Mouse (Mus musculus): ENCODE measurements around the gene Jag1. TPM values are rescaled to one million over a fixed set of nuclear protein-coding genes. Genes with fewer than 3 reads are reported as not detected.

The Jag1 gene
- total and polyA plus RNA-seq, 3 experiments, result 0.42 TPM; not detected in 2

GRCm38 (mm10) chr2:137078771-137079170 lies 37.7 kb downstream of the Jag1 start:
- Histone ChIP-seq H3K79me2 (ENCODE audit: control insufficient read depth, insufficient read depth, low read length, poor library complexity) (no peaks in the 10 kb centered on the region), H3K9me3 (replicated peaks; ENCODE audit: insufficient read depth, low read length) (no peaks in the 10 kb centered on the region), H3K4me3 (ENCODE audit: control insufficient read depth in 1 of 2, insufficient read depth in 1 of 2, low read depth in 2 of 2, low read length in 2 of 2) (no peak overlapping the region), H3K27ac (ENCODE audit: control insufficient read depth, low read depth, low read length) (no peak overlapping the region), H3K36me3 (ENCODE audit: control insufficient read depth in 1 of 2, insufficient read depth in 2 of 2, low read length in 2 of 2) (no peaks in the 10 kb centered on the region), H3K9ac (ENCODE audit: control insufficient read depth, low read depth, low read length, poor library complexity, severe bottlenecking) (no peak overlapping the region), H3K4me1 (ENCODE audit: control insufficient read depth in 1 of 2, insufficient read depth in 2 of 2, low read length in 2 of 2) (no peaks in the 10 kb centered on the region), H3K27me3 (ENCODE audit: control insufficient read depth in 1 of 2, insufficient read depth in 2 of 2, low read length in 2 of 2) (no peaks in the 10 kb centered on the region)
- TF ChIP-seq CHD2 (IDR thresholded peaks at IDR 0.05; ENCODE audit: low read length) (no peak), MEF2A (IDR thresholded peaks at IDR 0.05; ENCODE audit: extremely low read depth, insufficient replicate concordance, low read depth, low read length, poor library complexity, severe bottlenecking) (no peak), ETS1 (IDR thresholded peaks at IDR 0.05; ENCODE audit: low read depth, low read length) (no peak), USF2 (IDR thresholded peaks at IDR 0.05; ENCODE audit: borderline replicate concordance in 1 of 2, insufficient read depth in 1 of 2, low read depth in 1 of 2, low read length in 2 of 2) (no peak), TCF12 (IDR thresholded peaks at IDR 0.05; ENCODE audit: low read depth, low read length) (no peak), TBP (IDR thresholded peaks at IDR 0.05; ENCODE audit: low read depth, low read length) (no peak), EP300 (IDR thresholded peaks at IDR 0.05; ENCODE audit: low read depth in 1 of 2, low read length in 2 of 2) (no peak), SMC3 (IDR thresholded peaks at IDR 0.05; ENCODE audit: low read depth, low read length) (no peak), MYB (IDR thresholded peaks at IDR 0.05; ENCODE audit: low read depth, low read length) (no peak)
- no peak for DNase-seq (ENCODE audit: low read depth, low spot score)

GRCm38 (mm10) chr2:137074313-137074620 lies 42.2 kb downstream of the Jag1 start:
- H3K9me3 ChIP-seq (replicated peaks; ENCODE audit: insufficient read depth, low read length), result no peaks in the 10 kb centered on the region
- H3K4me3 ChIP-seq (ENCODE audit: control insufficient read depth in 1 of 2, insufficient read depth in 1 of 2, low read depth in 2 of 2, low read length in 2 of 2), result no peak overlapping the region
- H3K27ac ChIP-seq (ENCODE audit: control insufficient read depth, low read depth, low read length), result no peak overlapping the region
- TF ChIP-seq TBP (IDR thresholded peaks at IDR 0.05; ENCODE audit: low read depth, low read length), result no peak
- no peak for TF ChIP-seq NELFE (IDR thresholded peaks at IDR 0.05; ENCODE audit: low read depth, low read length)
- TF ChIP-seq MXI1 (IDR thresholded peaks at IDR 0.05; ENCODE audit: low read depth, low read length), result no peak
- no peak for TF ChIP-seq ZKSCAN1 (IDR thresholded peaks at IDR 0.05; ENCODE audit: low read depth, low read length)
- TF ChIP-seq EP300 (IDR thresholded peaks at IDR 0.05; ENCODE audit: low read depth in 1 of 2, low read length in 2 of 2), result no peak
- no peak for TF ChIP-seq POLR2AphosphoS2 (IDR thresholded peaks at IDR 0.05; ENCODE audit: low read length)
- no peak for TF ChIP-seq POLR2AphosphoS5 (IDR thresholded peaks at IDR 0.05; ENCODE audit: borderline replicate concordance, low read depth, low read length)
- TF ChIP-seq UBTF (IDR thresholded peaks at IDR 0.05; ENCODE audit: borderline replicate concordance, insufficient read depth, low read depth, low read length), result no peak
- no peak for TF ChIP-seq HCFC1 (IDR thresholded peaks at IDR 0.05; ENCODE audit: low read depth, low read length)
- no peak for TF ChIP-seq GATA1 (IDR thresholded peaks at IDR 0.05; ENCODE audit: low read depth, low read length)
- TF ChIP-seq ELF1 (IDR thresholded peaks at IDR 0.05; ENCODE audit: low read depth, low read length), result no peak
- no peak for TF ChIP-seq ZMIZ1 (IDR thresholded peaks at IDR 0.05; ENCODE audit: low read depth, low read length)
- no peak overlapping the region for H3K9ac ChIP-seq (ENCODE audit: control insufficient read depth, low read depth, low read length, poor library complexity, severe bottlenecking)
- no peaks in the 10 kb centered on the region for H3K27me3 ChIP-seq (ENCODE audit: control insufficient read depth in 1 of 2, insufficient read depth in 2 of 2, low read length in 2 of 2)
- no peaks in the 10 kb centered on the region for H3K36me3 ChIP-seq (ENCODE audit: control insufficient read depth in 1 of 2, insufficient read depth in 2 of 2, low read length in 2 of 2)
- H3K79me2 ChIP-seq (ENCODE audit: control insufficient read depth, insufficient read depth, low read length, poor library complexity), result no peaks in the 10 kb centered on the region
- H3K4me1 ChIP-seq (ENCODE audit: control insufficient read depth in 1 of 2, insufficient read depth in 2 of 2, low read length in 2 of 2), result no peaks in the 10 kb centered on the region
- DNase-seq (ENCODE audit: low read depth, low spot score), result no peak
